Mouse (Mus musculus): ENCODE measurements around the gene Gmeb1. TPM values are rescaled to one million over a fixed set of nuclear protein-coding genes. Genes with fewer than 3 reads are reported as not detected.
"Not testable (repeated sequence)": the region's sequence is repeated elsewhere in the genome, so short reads cannot be mapped to it uniquely, and the experiment has no call there.

Gmeb1 gene
- polyA plus RNA-seq, 1 experiment, result 16.9 TPM

DNA sequence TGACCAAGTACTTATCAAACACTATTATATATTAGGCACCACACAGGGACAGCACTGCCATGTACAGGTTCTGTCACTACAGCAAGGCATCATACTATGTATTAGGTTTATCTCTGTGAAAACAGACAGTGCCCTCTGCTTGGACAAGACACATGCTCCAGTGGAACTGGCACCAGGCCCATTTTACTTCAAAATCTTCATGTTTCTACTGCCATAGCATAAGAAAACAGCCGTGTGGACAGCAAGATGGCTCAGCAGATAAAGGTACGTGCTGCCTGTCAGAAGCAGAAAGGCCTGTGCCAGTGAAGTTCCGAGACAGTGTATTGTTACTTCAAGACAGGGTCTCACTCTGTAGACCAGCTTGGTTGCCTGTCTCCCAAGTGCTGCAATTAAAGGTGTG lies 20.2 kb downstream of the Gmeb1 start:
- no peak for DNase-seq
- TF ChIP-seq POLR2A (IDR thresholded peaks at IDR 0.05; ENCODE audit: borderline replicate concordance, extremely low read depth, low read depth, low read length) (no peak), CTCF (IDR thresholded peaks at IDR 0.05; ENCODE audit: insufficient read depth, low read length) (no peak)
- Histone ChIP-seq H3K4me3 (replicated peaks; ENCODE audit: extremely low read depth, low read depth, low read length) (no peak overlapping the region), H3K4me1 (ENCODE audit: control insufficient read depth, insufficient read depth, low read length) (no peaks in the 10 kb centered on the region)
- 73% methylated on average over 3 of the region's 3 CpGs for WGBS

GRCm38 (mm10) chr4:132240367-132240766 lies 21.0 kb downstream of the Gmeb1 start:
- TF ChIP-seq POLR2A (IDR thresholded peaks at IDR 0.05; ENCODE audit: borderline replicate concordance, extremely low read depth, low read depth, low read length) (no peak), CTCF (IDR thresholded peaks at IDR 0.05; ENCODE audit: insufficient read depth, low read length) (no peak)
- Histone ChIP-seq H3K4me3 (replicated peaks; ENCODE audit: extremely low read depth, low read depth, low read length) (no peak overlapping the region), H3K4me1 (ENCODE audit: control insufficient read depth, insufficient read depth, low read length) (no peaks in the 10 kb centered on the region)
- WGBS, result 78% methylated on average over 3 of the region's 3 CpGs
- no peak for DNase-seq

DNA sequence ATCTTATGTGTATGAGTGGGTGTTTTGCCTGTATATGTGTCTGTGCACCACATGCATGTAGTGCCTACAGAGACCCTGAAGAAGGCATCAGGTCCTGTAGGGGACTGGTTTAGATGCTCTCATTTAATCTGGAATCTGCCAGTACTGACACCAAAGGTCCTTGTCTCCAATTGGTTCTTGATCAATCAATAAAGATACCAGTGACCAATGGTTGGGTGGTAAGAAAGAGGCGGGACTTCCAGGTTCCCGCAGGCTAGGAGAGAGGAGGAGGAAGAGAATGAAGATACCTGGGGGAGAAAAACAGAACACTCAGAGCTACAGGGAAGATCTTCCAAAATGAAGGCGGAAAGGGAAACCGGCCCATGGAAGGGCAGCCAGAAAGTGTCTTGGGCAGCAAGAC lies 23.0 kb downstream of the Gmeb1 start:
- H3K4me1 ChIP-seq (ENCODE audit: control insufficient read depth, insufficient read depth, low read length), result no peaks in the 10 kb centered on the region
- no peak for TF ChIP-seq CTCF (IDR thresholded peaks at IDR 0.05; ENCODE audit: insufficient read depth, low read length)
- no peak for TF ChIP-seq POLR2A (IDR thresholded peaks at IDR 0.05; ENCODE audit: borderline replicate concordance, extremely low read depth, low read depth, low read length)
- DNase-seq, result no peak
- H3K4me3 ChIP-seq (replicated peaks; ENCODE audit: extremely low read depth, low read depth, low read length), result no peak overlapping the region
- WGBS, result 76% methylated on average over 4 of the region's 4 CpGs

GRCm38 (mm10) chr4:132234710-132235109 lies 26.7 kb downstream of the Gmeb1 start:
- TF ChIP-seq CTCF (IDR thresholded peaks at IDR 0.05; ENCODE audit: insufficient read depth, low read length) (no peak), POLR2A (IDR thresholded peaks at IDR 0.05; ENCODE audit: borderline replicate concordance, extremely low read depth, low read depth, low read length) (no peak)
- no peak for DNase-seq
- Histone ChIP-seq H3K4me3 (replicated peaks; ENCODE audit: extremely low read depth, low read depth, low read length) (no peak overlapping the region), H3K4me1 (ENCODE audit: control insufficient read depth, insufficient read depth, low read length) (no peaks in the 10 kb centered on the region)
- 93% methylated on average over 8 of the region's 8 CpGs for WGBS

DNA sequence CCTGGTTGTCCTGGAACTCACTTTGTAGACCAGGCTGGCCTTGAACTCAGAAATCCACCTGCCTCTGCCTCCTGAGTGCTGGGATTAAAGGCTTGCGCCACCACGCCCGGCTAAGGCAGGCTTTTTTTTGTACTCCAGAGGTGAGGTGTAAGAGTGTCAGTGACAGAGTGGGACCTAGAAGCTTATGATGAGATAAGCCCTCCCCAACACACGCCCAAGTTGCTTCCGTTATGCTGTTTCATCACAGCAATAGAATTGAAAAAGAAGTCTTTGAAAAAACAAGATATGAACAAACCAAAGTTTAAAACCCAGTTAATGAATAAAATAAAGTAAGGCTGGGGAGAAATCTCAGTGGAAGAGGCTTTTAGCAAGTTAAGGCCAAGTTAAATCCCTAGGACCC lies 31.0 kb downstream of the Gmeb1 start:
- 92% methylated on average over 5 of the region's 5 CpGs for WGBS
- TF ChIP-seq CTCF (IDR thresholded peaks at IDR 0.05; ENCODE audit: insufficient read depth, low read length) (no peak), POLR2A (IDR thresholded peaks at IDR 0.05; ENCODE audit: borderline replicate concordance, extremely low read depth, low read depth, low read length) (no peak)
- no peak for DNase-seq
- Histone ChIP-seq H3K4me3 (replicated peaks; ENCODE audit: extremely low read depth, low read depth, low read length) (no peak overlapping the region), H3K4me1 (ENCODE audit: control insufficient read depth, insufficient read depth, low read length) (no peaks in the 10 kb centered on the region)

DNA sequence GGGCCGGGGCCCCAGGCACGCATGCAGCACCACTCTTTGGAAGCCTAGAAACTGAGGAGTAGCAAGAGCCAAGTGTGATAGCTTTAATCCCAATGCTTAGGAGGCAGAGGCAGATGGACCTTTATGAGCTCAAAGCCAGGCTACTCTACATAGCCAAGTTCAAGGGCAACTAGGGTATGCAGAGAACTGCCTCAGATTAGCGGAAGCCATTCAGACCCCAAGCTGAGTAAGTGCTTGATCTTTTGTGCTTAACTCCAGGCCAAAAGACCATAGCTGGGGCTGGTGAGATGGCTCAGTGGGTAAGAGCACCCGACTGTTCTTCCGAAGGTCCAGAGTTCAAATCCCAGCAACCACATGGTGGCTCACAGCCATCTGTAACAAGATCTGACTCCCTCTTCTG lies 39.4 kb downstream of the Gmeb1 start:
- not testable (repeated sequence) for DNase-seq; H3K4me1 ChIP-seq (ENCODE audit: control insufficient read depth, insufficient read depth, low read length); H3K4me3 ChIP-seq (replicated peaks; ENCODE audit: extremely low read depth, low read depth, low read length)
- 95% methylated on average over 5 of the region's 5 CpGs for WGBS

DNA sequence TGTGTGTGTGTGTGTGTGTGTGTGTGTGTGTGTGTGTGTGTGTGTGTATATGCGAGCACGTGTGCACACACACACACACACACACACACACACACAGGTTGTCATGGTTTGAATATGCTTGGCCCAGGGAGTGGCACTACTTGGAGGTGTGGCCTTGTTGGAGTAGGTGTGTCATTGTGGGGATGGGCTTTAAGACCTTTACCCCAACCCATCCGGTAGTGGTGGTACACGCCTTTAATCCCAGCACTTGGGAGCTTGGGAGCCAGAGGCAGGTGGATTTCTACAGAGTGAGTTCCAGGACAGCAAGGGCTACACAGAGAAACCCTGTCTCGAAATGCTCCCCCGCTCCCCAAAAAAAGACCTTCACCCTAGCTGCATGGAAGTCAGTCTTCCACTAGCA lies 43.0 kb downstream of the Gmeb1 start:
- WGBS, result 82% methylated on average over 6 of the region's 6 CpGs

DNA sequence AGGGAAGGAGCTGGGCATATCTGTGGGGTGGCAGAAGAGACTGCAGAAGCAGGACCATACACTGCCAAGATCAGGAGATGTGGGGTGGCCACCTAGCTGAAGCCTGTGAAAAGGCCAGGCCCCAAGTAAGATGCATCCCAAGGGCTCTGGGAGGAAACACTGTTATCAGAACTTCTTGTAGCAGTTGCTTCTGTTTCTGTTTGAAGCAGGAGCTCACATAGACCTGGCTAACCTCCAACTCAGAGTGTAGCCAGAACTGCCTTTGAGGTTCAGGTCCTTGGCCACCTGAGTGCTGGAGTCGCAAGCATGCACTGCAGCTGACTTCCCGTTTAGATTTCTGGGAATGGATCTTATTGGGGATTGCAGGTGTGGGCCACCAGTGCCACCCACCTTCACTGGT lies 43.6 kb downstream of the Gmeb1 start:
- DNase-seq, result no peak
- Histone ChIP-seq H3K4me1 (ENCODE audit: control insufficient read depth, insufficient read depth, low read length) (no peaks in the 10 kb centered on the region), H3K4me3 (replicated peaks; ENCODE audit: extremely low read depth, low read depth, low read length) (no peak overlapping the region)
- TF ChIP-seq CTCF (IDR thresholded peaks at IDR 0.05; ENCODE audit: insufficient read depth, low read length) (no peak), POLR2A (IDR thresholded peaks at IDR 0.05; ENCODE audit: borderline replicate concordance, extremely low read depth, low read depth, low read length) (no peak)
- 49% methylated on average over 2 of the region's 2 CpGs for WGBS

More for the DNA sequence above, 43.0 kb downstream of the Gmeb1 start:
- DNase-seq; H3K4me1 ChIP-seq (ENCODE audit: control insufficient read depth, insufficient read depth, low read length); H3K4me3 ChIP-seq (replicated peaks; ENCODE audit: extremely low read depth, low read depth, low read length): not testable (repeated sequence)

- no peak for TF ChIP-seq POLR2A (IDR thresholded peaks at IDR 0.05; ENCODE audit: borderline replicate concordance, extremely low read depth, low read depth, low read length)
- TF ChIP-seq CTCF (IDR thresholded peaks at IDR 0.05; ENCODE audit: insufficient read depth, low read length), result no peak
- H3K4me3 ChIP-seq (replicated peaks; ENCODE audit: extremely low read depth, low read depth, low read length), result no peak overlapping the region
- H3K4me1 ChIP-seq (ENCODE audit: control insufficient read depth, insufficient read depth, low read length), result no peaks in the 10 kb centered on the region
- no peak for DNase-seq
- WGBS, result 49% methylated on average over 1 of the region's 1 CpGs
Observed at GRCm38 (mm10) chr4:132216602-132217001, 44.8 kb downstream of the Gmeb1 start.

GRCm38 (mm10) chr4:132214847-132215246 lies 46.6 kb downstream of the Gmeb1 start:
- TF ChIP-seq CTCF (IDR thresholded peaks at IDR 0.05; ENCODE audit: insufficient read depth, low read length) (no peak), POLR2A (IDR thresholded peaks at IDR 0.05; ENCODE audit: borderline replicate concordance, extremely low read depth, low read depth, low read length) (no peak)
- Histone ChIP-seq H3K4me1 (ENCODE audit: control insufficient read depth, insufficient read depth, low read length) (peaks cover 10% of the 10 kb centered on the region), H3K4me3 (replicated peaks; ENCODE audit: extremely low read depth, low read depth, low read length) (no peak overlapping the region)
- 27% methylated on average over 4 of the region's 4 CpGs for WGBS
- no peak for DNase-seq

All from lung, adult 2 months (tissue).